Mouse (Mus musculus): ENCODE results near the gene Tmc5.

DNA sequence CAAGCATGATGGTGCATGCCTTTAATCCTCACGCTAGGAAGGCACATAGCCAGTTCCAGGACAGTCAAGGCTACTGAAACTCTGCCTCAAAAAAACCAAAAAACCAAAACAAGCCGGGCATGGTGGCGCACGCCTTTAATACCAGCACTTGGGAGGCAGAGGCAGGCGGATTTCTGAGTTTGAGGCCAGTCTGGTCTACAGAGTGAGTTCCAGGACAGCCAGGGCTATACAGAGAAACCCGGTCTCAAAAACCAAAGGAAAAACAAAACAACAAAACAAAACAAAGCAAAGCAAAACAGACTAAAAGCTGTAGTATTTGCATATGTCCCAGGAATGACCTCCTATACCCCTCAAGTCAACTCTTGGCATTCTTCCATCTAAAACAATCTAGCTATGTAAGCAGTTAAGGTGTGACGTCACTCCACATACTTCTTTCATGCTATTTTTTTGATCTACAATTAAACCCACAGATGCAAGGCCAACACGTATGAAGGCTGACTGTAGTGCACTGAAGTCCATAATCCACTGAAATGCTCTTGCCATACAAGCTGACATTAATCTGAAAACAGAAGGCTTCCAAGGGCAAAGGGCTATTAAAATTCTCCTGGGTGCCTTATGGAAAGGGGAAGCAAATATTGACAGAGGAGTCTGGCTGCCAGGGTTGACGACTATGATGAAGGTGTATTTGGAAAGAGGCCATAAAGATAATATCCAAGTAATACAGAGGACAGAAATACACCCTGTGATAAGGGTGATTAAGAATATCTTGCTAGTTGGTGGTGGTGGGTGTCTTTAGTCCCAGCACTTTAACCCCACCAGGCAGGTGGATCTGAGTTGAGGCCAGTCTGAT is 107.1 kb downstream of the Tmc5 start:
- TF ChIP-seq POLR2A (IDR thresholded peaks at IDR 0.05; ENCODE audit: borderline replicate concordance, low read depth, low read length) (no peak), CTCF (IDR thresholded peaks at IDR 0.05; ENCODE audit: low read depth, low read length) (no peak)
